Mouse (Mus musculus) forebrain, embryonic 15.5 days (tissue): ENCODE data around the gene Safb2. TPM values are rescaled to one million over a fixed set of nuclear protein-coding genes. Genes with fewer than 3 reads are reported as not detected.
"Not testable (repeated sequence)": the region's sequence is repeated elsewhere in the genome, so short reads cannot be mapped to it uniquely, and the experiment has no call there.

Source experiments
- ATAC-seq: fragments of 200-750 bp; cut with Nextera tagmentation; replicated peaks from 2 replicates; pipeline ENCODE4 v1.8.0; 2017; ENCODE audit warnings: mild to moderate bottlenecking, moderate TSS enrichment, moderate library complexity
- H3K27ac ChIP-seq: fragments of 300-500 bp; sonication (generic); replicated peaks from 2 replicates; pipeline ENCODE4 v1.5.1; 2015; ENCODE audit warnings: mild to moderate bottlenecking, inconsistent platforms
- H3K27me3 ChIP-seq: fragments of 300-500 bp; sonication (generic); 2 replicates; pipeline ENCODE4 v1.6.1; 2015; ENCODE audit warnings: inconsistent platforms
- H3K36me3 ChIP-seq: fragments of 300-500 bp; sonication (generic); 2 replicates; pipeline ENCODE4 v1.6.1; 2015; ENCODE audit warnings: mild to moderate bottlenecking, inconsistent platforms
- H3K4me1 ChIP-seq: fragments of 300-500 bp; sonication (generic); 2 replicates; pipeline ENCODE4 v1.6.1; 2015; ENCODE audit warnings: inconsistent platforms
- H3K4me2 ChIP-seq: fragments of 300-500 bp; sonication (generic); replicated peaks from 2 replicates; pipeline ENCODE4 v1.6.1; 2015; ENCODE audit warnings: mild to moderate bottlenecking, inconsistent platforms
- H3K4me3 ChIP-seq: fragments of 300-500 bp; sonication (generic); 2 replicates; pipeline ENCODE4 v1.5.1; 2015; ENCODE audit warnings: mild to moderate bottlenecking, inconsistent platforms
- H3K9ac ChIP-seq: fragments of 300-500 bp; sonication (generic); replicated peaks from 2 replicates; pipeline ENCODE4 v1.6.1; 2015; ENCODE audit warnings: mild to moderate bottlenecking, inconsistent platforms
- H3K9me3 ChIP-seq: fragments of 300-500 bp; sonication (generic); 2 replicates; pipeline ENCODE4 v1.6.1; 2016; ENCODE audit warnings: inconsistent platforms
- WGBS: fragments of 180-500 bp; shearing (Covaris S2); methylation state at CpG from one replicate; pipeline ENCODE4 v1.1.7; 2015; ENCODE audit warnings: mixed read lengths; 5-methylcytosine and 5-hydroxymethylcytosine counted together
- polyA plus RNA-seq: library from polyadenylated mRNA; unstranded; fragments of >200 nt; fragmentation: Nextera tagmentation; extraction: Ambion mirVana; gene quantifications from 2 replicates; pipeline ENCODE4 v1.2.1, GENCODE M21; 2015

The Safb2 gene
- 76.1 and 84.7 TPM in 2 replicates for polyA plus RNA-seq

GRCm38 (mm10) chr17:56584257-56585130 is at the start of gene Safb2, which contains the start of gene Safb:
Safb2 (minus strand) TSS chr17:56584585.
Safb (plus strand) TSS chr17:56584825.
- H3K36me3 ChIP-seq: peaks cover 52% of the 10 kb centered on the region
- WGBS: under 1% methylated on average over 86 of the region's 101 CpGs
- H3K9ac ChIP-seq: peak within 1 kb of the TSS; percentile 84

DNA sequence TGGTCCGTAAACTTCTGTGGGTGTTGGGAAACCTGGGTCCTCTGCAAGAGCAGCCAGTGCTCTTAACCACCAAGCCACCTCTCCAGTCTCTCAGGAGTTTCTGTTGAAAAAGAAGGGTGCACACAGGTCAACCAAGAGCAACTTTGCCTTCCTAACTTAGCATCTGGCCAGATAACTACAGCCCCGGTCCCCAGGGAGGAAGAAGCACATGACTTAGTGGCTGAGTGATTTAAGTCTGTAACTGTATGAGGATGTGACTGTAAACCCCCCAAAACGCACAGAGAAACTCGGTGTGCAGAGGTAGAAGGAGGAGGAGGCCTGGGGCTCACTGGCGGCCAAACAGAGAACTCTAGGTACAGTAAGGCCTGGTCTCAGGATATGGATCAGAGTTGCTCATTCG is 49.6 kb upstream of the Safb2 start:
- no peak overlapping the region for H3K9ac ChIP-seq
- no peaks in the 10 kb centered on the region; the same call in 1 of the 2 replicates for H3K27me3 ChIP-seq
- WGBS: 87% methylated on average over 6 of the region's 6 CpGs
- H3K4me2 ChIP-seq: no peak overlapping the region
- ATAC-seq: no peak
- no peaks in the 10 kb centered on the region for H3K9me3 ChIP-seq
- no peak overlapping the region for H3K4me3 ChIP-seq
- H3K27ac ChIP-seq: no peak overlapping the region
- no peaks in the 10 kb centered on the region for H3K4me1 ChIP-seq
- H3K36me3 ChIP-seq: no peaks in the 10 kb centered on the region

More at GRCm38 (mm10) chr17:56584257-56585130, at the start of gene Safb2, which contains the start of gene Safb:
- Histone ChIP-seq H3K27ac (peak within 1 kb of the TSS; percentile 95), H3K27me3 (no peaks in the 10 kb centered on the region), H3K9me3 (no peaks in the 10 kb centered on the region), H3K4me1 (peaks cover 60% of the 10 kb centered on the region), H3K4me3 (peak within 1 kb of the TSS; percentile 98), H3K4me2 (peak within 1 kb of the TSS; percentile 88)
- ATAC-seq: peak; percentile 97

DNA sequence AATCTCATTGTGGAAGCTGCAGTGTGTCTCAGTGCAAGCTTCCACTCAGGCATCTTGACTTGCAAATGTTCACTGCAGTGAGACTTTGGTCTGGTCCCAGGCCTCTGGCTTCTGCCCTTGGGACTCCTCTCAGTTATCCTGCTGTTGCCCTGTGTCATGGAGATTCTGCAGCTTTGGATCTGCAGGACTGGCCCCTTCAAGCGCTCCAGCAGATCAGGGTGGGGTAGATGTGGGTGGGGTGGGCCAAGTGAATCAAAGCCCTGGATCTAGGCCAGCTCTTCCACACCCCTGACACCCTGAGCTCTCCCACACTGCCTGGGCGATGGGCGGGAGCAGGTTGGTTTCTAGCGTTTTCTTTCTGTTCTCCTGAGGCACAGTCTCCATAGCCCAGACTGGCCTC is 47.4 kb upstream of the Safb2 start:
- 55% methylated on average over 4 of the region's 4 CpGs for WGBS
- H3K9me3 ChIP-seq: no peaks in the 10 kb centered on the region
- peaks cover 12% of the 10 kb centered on the region for H3K4me1 ChIP-seq
- H3K9ac ChIP-seq: no peak overlapping the region
- H3K36me3 ChIP-seq: no peaks in the 10 kb centered on the region
- no peak overlapping the region for H3K4me3 ChIP-seq
- ATAC-seq: no peak
- H3K4me2 ChIP-seq: no peak overlapping the region
- H3K27ac ChIP-seq: no peak overlapping the region
- peaks cover 3% of the 10 kb centered on the region; the same call in 1 of the 2 replicates for H3K27me3 ChIP-seq

GRCm38 (mm10) chr17:56629800-56630781 is 45.7 kb upstream of the Safb2 start:
- H3K9me3 ChIP-seq, H3K36me3 ChIP-seq, H3K4me2 ChIP-seq, H3K4me3 ChIP-seq, H3K9ac ChIP-seq, H3K27ac ChIP-seq, ATAC-seq, H3K27me3 ChIP-seq: not testable (repeated sequence)
- 86% methylated on average over 27 of the region's 27 CpGs for WGBS
- H3K4me1 ChIP-seq: peaks cover 24% of the 10 kb centered on the region

DNA sequence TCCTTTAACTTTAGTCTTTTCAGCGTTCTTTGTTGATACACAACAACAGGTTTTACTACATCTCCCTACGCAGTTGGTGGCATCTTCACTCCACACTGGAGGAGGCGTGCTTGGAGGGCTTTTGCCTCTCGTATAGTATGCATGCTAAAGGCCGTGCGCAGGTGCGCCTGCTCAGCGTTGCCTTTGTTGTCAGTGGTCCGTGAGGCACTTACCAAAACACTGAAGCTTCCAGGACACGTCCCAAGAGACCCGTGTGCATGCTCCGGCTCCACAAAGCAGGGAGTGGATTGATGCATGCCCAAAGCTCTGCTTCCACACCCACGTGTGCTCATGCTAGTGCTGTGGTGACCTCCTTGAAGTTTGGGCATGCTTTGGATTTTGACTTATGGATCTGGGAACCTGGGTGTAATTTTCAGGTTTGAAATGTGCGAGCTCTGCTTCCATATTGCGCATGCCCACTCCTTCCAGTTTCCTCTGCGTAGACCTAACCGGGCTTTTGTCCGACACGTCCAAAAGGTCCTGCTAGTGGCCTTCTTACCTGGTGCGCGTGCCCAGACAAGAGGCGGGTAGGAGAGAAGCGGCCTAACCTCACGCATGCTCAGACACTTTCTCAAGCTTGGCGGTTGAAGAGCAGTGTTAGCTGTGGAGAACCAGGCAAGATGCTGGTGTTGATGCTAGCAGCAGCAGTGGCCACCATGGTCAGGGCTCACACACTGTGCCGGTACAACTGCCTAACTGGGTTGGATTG is 43.3 kb upstream of the Safb2 start, which contains the start of gene Catsperd:
TSS of gene Catsperd (plus strand) at position 614 of the 748 bp plus-strand sequence.
- peak within 1 kb of the TSS; percentile 39 for H3K27ac ChIP-seq
- WGBS: 9% methylated on average over 26 of the region's 26 CpGs
- H3K9me3 ChIP-seq: no peaks in the 10 kb centered on the region
- H3K4me2 ChIP-seq: peak within 1 kb of the TSS; percentile 89
- 0 out of 2 replicates have a peak, but pooled peaks cover 5% of the 10 kb centered on the region for H3K36me3 ChIP-seq
- H3K4me1 ChIP-seq: peaks cover 28% of the 10 kb centered on the region
- ATAC-seq: peak; percentile 48
- H3K4me3 ChIP-seq: peak within 1 kb of the TSS; percentile 79
- H3K9ac ChIP-seq: peak within 1 kb of the TSS; percentile 25; the same call in 1 of the 2 replicates
- peaks cover 3% of the 10 kb centered on the region; the same call in 1 of the 2 replicates for H3K27me3 ChIP-seq

DNA sequence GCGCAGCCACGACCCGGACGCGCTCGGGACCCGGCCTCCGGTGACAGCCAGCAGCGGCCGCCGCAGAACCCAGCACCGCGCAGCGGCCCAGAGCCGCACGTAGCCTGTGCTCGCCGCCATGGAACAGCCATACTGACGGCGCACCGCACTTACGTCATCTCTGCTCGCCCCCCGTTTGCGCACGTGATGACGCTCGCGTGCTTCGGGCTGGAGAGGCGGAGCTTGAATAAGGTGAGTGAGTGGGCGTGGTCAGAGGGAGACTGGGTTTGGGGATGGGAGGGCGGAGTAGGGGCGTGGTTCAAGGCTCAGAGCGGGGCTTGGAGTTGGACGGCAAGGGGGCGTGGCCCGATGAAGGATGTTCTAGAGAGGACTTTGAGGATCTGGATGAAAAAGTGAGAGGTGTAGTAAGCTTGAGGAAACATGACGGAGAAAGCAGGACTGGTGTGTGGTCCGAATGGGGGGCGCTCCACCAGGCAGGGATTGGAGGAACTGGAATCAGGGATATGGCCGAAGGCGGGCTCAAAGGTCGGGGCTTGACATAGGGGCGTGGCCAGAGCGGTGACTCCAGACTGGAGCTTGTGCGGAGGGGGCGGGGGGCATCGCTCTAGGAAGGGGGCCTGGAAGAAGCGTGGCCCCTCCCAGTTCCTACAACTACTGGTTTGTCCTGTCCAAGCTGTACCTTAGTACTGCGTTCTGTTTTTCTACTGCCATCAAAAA is 42.5 kb upstream of the Safb2 start, which contains the start of gene Lonp1:
TSS of gene Lonp1 (minus strand) at position 134 of the 717 bp plus-strand sequence.
- ATAC-seq: peak; percentile 93
- Histone ChIP-seq H3K27ac (peak within 1 kb of the TSS; percentile 62), H3K4me2 (peak within 1 kb of the TSS; percentile 89), H3K4me3 (peak within 1 kb of the TSS; percentile 79), H3K4me1 (peaks cover 28% of the 10 kb centered on the region), H3K9ac (peak within 1 kb of the TSS; percentile 77), H3K27me3 (peaks cover 3% of the 10 kb centered on the region; the same call in 1 of the 2 replicates), H3K9me3 (no peaks in the 10 kb centered on the region), H3K36me3 (peaks cover 13% of the 10 kb centered on the region)
- under 1% methylated on average over 51 of the region's 51 CpGs for WGBS

DNA sequence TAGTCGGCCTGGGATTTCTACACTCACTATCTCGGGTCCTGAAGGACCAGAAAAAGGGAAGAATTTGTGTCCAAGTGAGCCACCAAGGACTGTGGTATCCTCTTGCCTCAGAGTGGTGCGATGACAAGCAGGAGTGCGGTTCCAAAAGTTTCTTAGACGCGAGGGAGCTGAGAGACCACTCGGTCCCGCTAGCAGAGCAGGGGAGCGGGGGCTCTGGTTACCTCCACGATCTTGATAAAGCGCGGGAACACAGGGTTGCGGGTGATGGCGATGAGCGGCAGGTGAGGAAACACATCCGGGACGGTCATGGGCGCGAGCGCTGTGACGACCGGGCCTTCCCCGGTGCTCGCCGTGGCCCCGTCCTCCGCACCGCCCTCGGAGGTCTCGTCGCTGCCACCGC is 41.9 kb upstream of the Safb2 start:
- Histone ChIP-seq H3K36me3 (peaks cover 18% of the 10 kb centered on the region), H3K27ac (peak overlapping the region; percentile 62), H3K9me3 (no peaks in the 10 kb centered on the region), H3K9ac (peak overlapping the region; percentile 77), H3K4me3 (peak overlapping the region; percentile 79), H3K4me2 (peak overlapping the region; percentile 89), H3K27me3 (peaks cover 3% of the 10 kb centered on the region; the same call in 1 of the 2 replicates), H3K4me1 (peaks cover 28% of the 10 kb centered on the region)
- WGBS: under 1% methylated on average over 32 of the region's 32 CpGs
- ATAC-seq: no peak; the same call in 1 of the 2 replicates

GRCm38 (mm10) chr17:56625495-56625894 is 41.1 kb upstream of the Safb2 start:
- Histone ChIP-seq H3K4me2 (peak overlapping the region; percentile 89; the same call in 1 of the 2 replicates), H3K27ac (no peak overlapping the region), H3K27me3 (peaks cover 3% of the 10 kb centered on the region; the same call in 1 of the 2 replicates), H3K4me1 (peaks cover 28% of the 10 kb centered on the region), H3K36me3 (peaks cover 25% of the 10 kb centered on the region), H3K9ac (0 out of 2 replicates have a peak overlapping the region, but pooled peaks have one; percentile 10), H3K9me3 (no peaks in the 10 kb centered on the region), H3K4me3 (peak overlapping the region; percentile 79; the same call in 1 of the 2 replicates)
- WGBS: 83% methylated on average over 3 of the region's 3 CpGs
- no peak for ATAC-seq

DNA sequence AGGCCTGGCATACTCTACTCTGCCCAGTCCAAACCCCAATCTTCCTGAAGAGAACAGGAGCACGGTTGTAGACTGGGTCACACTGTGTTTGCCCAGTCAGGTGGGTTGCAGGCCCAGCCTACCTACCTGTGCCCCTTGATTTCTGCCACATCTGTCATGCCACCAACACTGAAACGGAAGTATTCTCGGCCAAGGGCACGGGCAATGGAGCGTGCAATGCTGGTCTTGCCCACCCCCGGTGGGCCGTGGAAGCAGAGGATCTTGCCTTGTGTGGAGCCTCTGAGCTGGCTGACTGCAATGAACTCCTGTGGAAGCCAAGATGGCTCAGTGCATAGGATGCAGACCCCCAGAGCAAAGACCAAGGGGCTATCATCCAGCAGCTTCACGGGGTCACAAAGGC is 33.2 kb upstream of the Safb2 start:
- no peaks in the 10 kb centered on the region for H3K9me3 ChIP-seq
- H3K4me2 ChIP-seq: no peak overlapping the region
- 90% methylated on average over 8 of the region's 8 CpGs for WGBS
- peaks cover 74% of the 10 kb centered on the region for H3K36me3 ChIP-seq
- no peak overlapping the region for H3K9ac ChIP-seq
- no peak for ATAC-seq
- no peak overlapping the region for H3K4me3 ChIP-seq
- H3K27me3 ChIP-seq: no peaks in the 10 kb centered on the region
- H3K4me1 ChIP-seq: peaks cover 18% of the 10 kb centered on the region
- H3K27ac ChIP-seq: no peak overlapping the region

GRCm38 (mm10) chr17:56616725-56617124 is 32.3 kb upstream of the Safb2 start:
- no peaks in the 10 kb centered on the region for H3K27me3 ChIP-seq
- 82% methylated on average over 3 of the region's 3 CpGs for WGBS
- H3K9ac ChIP-seq: no peak overlapping the region
- no peak overlapping the region for H3K4me3 ChIP-seq
- ATAC-seq: no peak
- no peaks in the 10 kb centered on the region for H3K9me3 ChIP-seq
- H3K27ac ChIP-seq: no peak overlapping the region
- peaks cover 18% of the 10 kb centered on the region for H3K4me1 ChIP-seq
- peaks cover 66% of the 10 kb centered on the region for H3K36me3 ChIP-seq
- H3K4me2 ChIP-seq: no peak overlapping the region
